ENCODE assay signal across 14 mouse cellular contexts in the genomic region with DNA sequence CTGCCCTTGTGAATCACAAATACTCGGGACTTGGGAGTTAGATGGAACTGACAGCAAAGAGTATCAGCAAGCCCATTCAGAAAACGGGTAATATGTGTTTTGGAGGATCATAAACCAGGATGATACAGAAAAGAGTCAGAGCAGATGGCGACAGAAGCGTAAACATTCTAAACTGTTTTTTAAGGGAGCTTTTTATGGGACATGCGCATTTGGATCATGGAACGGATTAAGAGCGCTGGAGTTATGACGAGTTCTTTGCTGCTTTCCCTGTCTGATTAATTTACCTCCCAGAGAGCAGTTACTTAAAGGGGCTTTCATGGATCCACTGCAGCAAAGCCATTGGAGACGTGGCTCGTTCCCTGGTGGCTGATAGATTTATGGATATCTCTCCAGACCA.
DNase-seq lines count a peak whose midpoint lies in the region; ATAC-seq lines count a peak whose summit lies in the region.
"Had no signal": no experiment of that assay in that cellular context is flagged by ENCODE, and none has a peak within 500 bp of the region (broad histone marks: within the 10 kb centered on the region; RNA-seq: fewer than 3 reads in every experiment).

No protein-coding gene starts in this region.

- 0 out of 2 replicates have a peak overlapping the region, but pooled peaks have one; percentile 60 for H3K27ac ChIP-seq in neural tube, embryonic 11.5 days (ENCODE audit: low read depth, low read length)

- peak; percentile 81 for ATAC-seq in frontal cortex, adult (ENCODE audit: low TSS enrichment)
- peak; percentile 35; the same call in 1 of the 2 replicates for ATAC-seq in neural tube, embryonic 11.5 days (ENCODE audit: insufficient read depth, low FRiP score, low TSS enrichment)

- no peaks in the 10 kb centered on the region for H3K27me3 ChIP-seq in neural tube, embryonic 11.5 days (ENCODE audit: control insufficient read depth, insufficient read depth, low read length)
- H3K27me3 ChIP-seq: megakaryocyte, embryonic 14.5 days had no signal

- H3K9me3 ChIP-seq in neural tube, embryonic 11.5 days (ENCODE audit: control insufficient read depth, low read length): no peaks in the 10 kb centered on the region
- H3K9me3 ChIP-seq: megakaryocyte, embryonic 14.5 days had no signal

- no peaks in the 10 kb centered on the region for H3K36me3 ChIP-seq in neural tube, embryonic 11.5 days (ENCODE audit: control insufficient read depth, insufficient read depth, low read length)

- H3K4me1 ChIP-seq in neural tube, embryonic 11.5 days (ENCODE audit: control insufficient read depth, insufficient read depth, low read length): peaks cover 6% of the 10 kb centered on the region
- H3K4me1 ChIP-seq: megakaryocyte, embryonic 14.5 days had no signal

- peak overlapping the region; percentile 6; the same call in 1 of the 2 replicates for H3K4me2 ChIP-seq in neural tube, embryonic 11.5 days (ENCODE audit: low read depth)

- H3K9ac ChIP-seq in neural tube, embryonic 11.5 days (ENCODE audit: low read length): no peak overlapping the region

- 36% methylated on average over 10 of the region's 10 CpGs for WGBS in neural tube, embryonic 11.5 days

- no peak for DNase-seq in frontal cortex, postnatal 10 days (ENCODE audit: low spot score in 2 of 2)
- DNase-seq in neural tube, embryonic 11.5 days (ENCODE audit: low spot score): no peak
- no peak for DNase-seq in neural tube, embryonic 10.5 days (ENCODE audit: extremely low spot score, low spot score)
- peak; percentile 60 for DNase-seq in mesoderm, embryonic 11.5 days (ENCODE audit: low read depth, low spot score)
- peak; percentile 32 for DNase-seq in telencephalon, adult 2 months (ENCODE audit: low read depth, low spot score)
- no peak for DNase-seq in cerebellum, postnatal 10 days
- DNase-seq in ovary, adult 18-20 months (ENCODE audit: low spot score): no peak
- DNase-seq: adrenal gland, adult 8-10 months; cerebellum, adult 9-11 months; heart, adult 18-20 months; liver; right cerebral cortex, adult 18-20 months had no signal

- H3K4me3 ChIP-seq in neural tube, embryonic 11.5 days (ENCODE audit: low read depth, low read length): no peak overlapping the region
- H3K4me3 ChIP-seq: megakaryocyte, embryonic 14.5 days had no signal

Comparison
In these comparisons a context has a peak if more than half of its experiments do, and no peak if none do; other contexts are left out.
1. DNase-seq: peak in mesoderm, embryonic 11.5 days (single experiment) and telencephalon, adult 2 months (single experiment); none in frontal cortex, postnatal 10 days (0 of 2), neural tube, embryonic 11.5 days (single experiment), neural tube, embryonic 10.5 days (single experiment), cerebellum, postnatal 10 days (0 of 2) and ovary, adult 18-20 months (single experiment).